Mouse (Mus musculus) intestine, postnatal 0 days (tissue): ENCODE measurements at regions not wholly inside any gene's neighbourhood (a gene's known extent, or its start where the extent isn't known, plus 50 kb on each side); places are given as distances from the start of the nearest gene placed in this dataset.

Source experiments
- ATAC-seq: fragments of 200-750 bp; cut with Nextera tagmentation; 2 replicates; pipeline ENCODE4 v1.8.0; 2017; ENCODE audit warnings: mild to moderate bottlenecking, moderate TSS enrichment, moderate library complexity
- H3K27ac ChIP-seq: fragments of 300-500 bp; sonication (generic); 2 replicates; pipeline ENCODE4 v1.5.1; 2014; ENCODE audit warnings: mild to moderate bottlenecking, low read depth, low read length, moderate library complexity
- H3K27me3 ChIP-seq: fragments of 300-500 bp; sonication (generic); replicated peaks from 2 replicates; pipeline ENCODE4 v1.6.1; 2014; ENCODE audit warnings: low read length, mixed read lengths; ENCODE audit not compliant: control insufficient read depth, insufficient read depth
- H3K36me3 ChIP-seq: fragments of 300-500 bp; sonication (generic); 2 replicates; pipeline ENCODE4 v1.6.1; 2014; ENCODE audit warnings: mild to moderate bottlenecking, moderate library complexity; ENCODE audit not compliant: control insufficient read depth, insufficient read depth
- H3K4me1 ChIP-seq: fragments of 300-500 bp; sonication (generic); replicated peaks from 2 replicates; pipeline ENCODE4 v1.6.1; 2014; ENCODE audit warnings: antibody characterized with exemption, low read length, mixed read lengths; ENCODE audit not compliant: control insufficient read depth, insufficient read depth
- H3K4me2 ChIP-seq: fragments of 300-500 bp; sonication (generic); replicated peaks from 2 replicates; pipeline ENCODE4 v1.6.1; 2014; ENCODE audit warnings: low read depth, mild to moderate bottlenecking, moderate library complexity
- H3K4me3 ChIP-seq: fragments of 300-500 bp; sonication (generic); 2 replicates; pipeline ENCODE4 v1.5.1; 2014; ENCODE audit warnings: low read depth, low read length
- H3K9ac ChIP-seq: fragments of 300-500 bp; sonication (generic); 2 replicates; pipeline ENCODE4 v1.6.1; 2014; ENCODE audit warnings: mild to moderate bottlenecking, low read depth, low read length
- H3K9me3 ChIP-seq: fragments of 300-500 bp; sonication (generic); 2 replicates; pipeline ENCODE4 v1.6.1; 2016; ENCODE audit warnings: mixed run types; ENCODE audit not compliant: control insufficient read depth
- CTCF ChIP-seq: sonication (generic); IDR thresholded peaks from 2 replicates; pipeline ENCODE4 v1.5.1; 2016; ENCODE audit warnings: low read depth, mild to moderate bottlenecking, control low read depth, antibody characterized with exemption, moderate library complexity
- WGBS: fragments of 180-500 bp; shearing (Covaris S2); extraction: QIAGEN DNeasy Blood & Tissue Kit; methylation state at CpG from one replicate; pipeline ENCODE4 v1.1.7; 2014; 5-methylcytosine and 5-hydroxymethylcytosine counted together

- Histone ChIP-seq H3K27ac (no peak overlapping the region), H3K4me2 (no peak overlapping the region), H3K9ac (no peak overlapping the region), H3K36me3 (no peaks in the 10 kb centered on the region), H3K4me1 (no peaks in the 10 kb centered on the region), H3K4me3 (no peak overlapping the region), H3K9me3 (no peaks in the 10 kb centered on the region), H3K27me3 (no peaks in the 10 kb centered on the region)
- no peak for ATAC-seq
- TF ChIP-seq CTCF, result no peak
- WGBS, result 91% methylated on average over 2 of the region's 2 CpGs
Observed at GRCm38 (mm10) chr9:14090454-14090853, 184.4 kb upstream of the Sesn3 start.

GRCm38 (mm10) chr9:14091099-14091930 is 183.6 kb upstream of the Sesn3 start:
- Histone ChIP-seq H3K9ac (no peak overlapping the region), H3K4me2 (no peak overlapping the region), H3K4me1 (no peaks in the 10 kb centered on the region), H3K36me3 (no peaks in the 10 kb centered on the region), H3K9me3 (no peaks in the 10 kb centered on the region), H3K27ac (no peak overlapping the region), H3K27me3 (no peaks in the 10 kb centered on the region), H3K4me3 (no peak overlapping the region)
- 65% methylated on average over 8 of the region's 8 CpGs for WGBS
- ATAC-seq, result no peak
- TF ChIP-seq CTCF, result no peak

- WGBS, result 89% methylated on average over 2 of the region's 2 CpGs
- no peak for TF ChIP-seq CTCF
Observed at GRCm38 (mm10) chr9:14092996-14093442, 181.8 kb upstream of the Sesn3 start.

DNA sequence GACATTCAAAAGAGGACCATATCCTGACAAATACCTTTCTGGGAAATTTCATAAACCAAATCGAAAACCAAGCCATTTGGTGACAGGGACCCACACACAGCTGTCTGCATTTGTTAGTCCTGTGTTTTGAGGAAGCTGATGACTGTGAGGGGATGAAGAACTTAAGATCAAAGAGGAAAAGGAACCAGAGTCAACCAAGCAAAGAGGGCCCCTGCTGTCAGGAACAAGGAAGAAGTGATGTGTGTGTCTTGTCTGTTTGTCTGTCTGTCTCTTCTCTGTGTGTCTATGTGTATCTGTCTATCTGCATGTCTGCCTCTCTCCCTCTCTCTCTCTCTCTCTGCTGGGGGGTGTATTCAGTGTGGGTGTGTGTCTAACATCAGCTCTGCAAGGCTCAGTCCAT is 171.3 kb upstream of the Sesn3 start:
- H3K4me3 ChIP-seq, result no peak overlapping the region
- H3K4me1 ChIP-seq, result no peaks in the 10 kb centered on the region
- no peak for ATAC-seq
- H3K9ac ChIP-seq, result no peak overlapping the region
- 84% methylated on average over 1 of the region's 1 CpGs for WGBS
- H3K4me2 ChIP-seq, result no peak overlapping the region
- no peak for TF ChIP-seq CTCF
- no peaks in the 10 kb centered on the region for H3K27me3 ChIP-seq
- H3K9me3 ChIP-seq, result no peaks in the 10 kb centered on the region
- no peak overlapping the region for H3K27ac ChIP-seq
- H3K36me3 ChIP-seq, result no peaks in the 10 kb centered on the region

More at GRCm38 (mm10) chr9:14092996-14093442, 181.8 kb upstream of the Sesn3 start:
- H3K36me3 ChIP-seq, result no peaks in the 10 kb centered on the region
- no peaks in the 10 kb centered on the region for H3K9me3 ChIP-seq
- no peaks in the 10 kb centered on the region for H3K4me1 ChIP-seq
- H3K4me3 ChIP-seq, result no peak overlapping the region
- ATAC-seq, result no peak
- no peaks in the 10 kb centered on the region for H3K27me3 ChIP-seq
- H3K9ac ChIP-seq, result no peak overlapping the region
- no peak overlapping the region for H3K4me2 ChIP-seq
- no peak overlapping the region for H3K27ac ChIP-seq

DNA sequence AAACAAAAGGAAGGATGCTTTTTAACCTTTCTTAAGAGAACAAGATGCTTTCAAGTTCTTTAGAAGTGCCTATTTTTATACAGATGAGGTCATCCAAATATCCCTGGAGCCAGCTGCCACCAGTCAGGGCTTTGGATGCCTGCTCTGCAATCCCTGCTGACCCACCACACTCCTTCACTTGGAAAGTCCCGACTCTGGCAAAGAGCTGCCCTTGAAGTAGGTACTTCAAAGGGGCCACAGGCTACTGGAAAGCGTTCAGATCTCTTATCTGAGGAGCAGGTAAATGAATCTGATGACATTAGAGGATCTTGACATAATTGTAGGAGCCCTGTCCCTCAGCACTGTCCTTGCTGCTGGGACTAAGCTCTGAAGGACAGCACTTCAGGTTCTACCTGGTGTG is 169.9 kb upstream of the Sesn3 start:
- no peak for TF ChIP-seq CTCF
- no peak for ATAC-seq
- H3K36me3 ChIP-seq, result no peaks in the 10 kb centered on the region
- H3K4me2 ChIP-seq, result no peak overlapping the region
- H3K9me3 ChIP-seq, result no peaks in the 10 kb centered on the region
- no peak overlapping the region for H3K4me3 ChIP-seq
- H3K27me3 ChIP-seq, result no peaks in the 10 kb centered on the region
- no peaks in the 10 kb centered on the region; the same call in 1 of the 2 replicates for H3K4me1 ChIP-seq
- WGBS, result 19% methylated on average over 2 of the region's 2 CpGs
- H3K27ac ChIP-seq, result no peak overlapping the region
- H3K9ac ChIP-seq, result no peak overlapping the region

GRCm38 (mm10) chr9:14106371-14106770 is 168.5 kb upstream of the Sesn3 start:
- Histone ChIP-seq H3K9ac (no peak overlapping the region), H3K4me3 (no peak overlapping the region), H3K9me3 (no peaks in the 10 kb centered on the region), H3K36me3 (no peaks in the 10 kb centered on the region), H3K4me1 (no peaks in the 10 kb centered on the region; the same call in 1 of the 2 replicates), H3K27ac (no peak overlapping the region), H3K27me3 (no peaks in the 10 kb centered on the region), H3K4me2 (no peak overlapping the region)
- TF ChIP-seq CTCF, result no peak
- ATAC-seq, result no peak
- WGBS, result 79% methylated on average over 1 of the region's 1 CpGs
